Mouse (Mus musculus): ENCODE data around the gene Ptpn3.

Ptpn3 gene

GRCm38 (mm10) chr4:57166922-57167870 lies 134.4 kb downstream of the Ptpn3 start:
- peak; percentile 84 for DNase-seq (ENCODE audit: low spot score)

GRCm38 (mm10) chr4:57165654-57166053 lies 136.0 kb downstream of the Ptpn3 start:
- no peak for DNase-seq (ENCODE audit: low spot score)

- no peak for DNase-seq (ENCODE audit: low spot score)
These were observed 136.9 kb downstream of the Ptpn3 start for GRCm38 (mm10) chr4:57164578-57165210.

GRCm38 (mm10) chr4:57162789-57163722 lies 138.6 kb downstream of the Ptpn3 start:
- no peak for DNase-seq (ENCODE audit: low spot score)

- DNase-seq (ENCODE audit: low spot score), result no peak
These were observed 141.1 kb downstream of the Ptpn3 start for GRCm38 (mm10) chr4:57160571-57160970.

- DNase-seq (ENCODE audit: low spot score), result peak; percentile 87
These were observed 145.0 kb downstream of the Ptpn3 start for GRCm38 (mm10) chr4:57156549-57157169.

GRCm38 (mm10) chr4:57153838-57154237 lies 147.8 kb downstream of the Ptpn3 start:
- DNase-seq (ENCODE audit: low spot score), result peak; percentile 90

- peak; percentile 78 for DNase-seq (ENCODE audit: low spot score)
These were observed 148.4 kb downstream of the Ptpn3 start for GRCm38 (mm10) chr4:57153068-57153835.

- DNase-seq (ENCODE audit: low spot score), result no peak
These were observed 153.5 kb downstream of the Ptpn3 start for GRCm38 (mm10) chr4:57148182-57148581.

- peak; percentile 85 for DNase-seq (ENCODE audit: low spot score)
These were observed 158.4 kb downstream of the Ptpn3 start, which contains the start of gene Epb41l4b for GRCm38 (mm10) chr4:57143026-57143937. Epb41l4b (minus strand) TSS chr4:57143437.

GRCm38 (mm10) chr4:57142374-57143025 lies 159.1 kb downstream of the Ptpn3 start:
- peak; percentile 12 for DNase-seq (ENCODE audit: low spot score)

- peak; percentile 22 for DNase-seq (ENCODE audit: low spot score)
These were observed 159.7 kb downstream of the Ptpn3 start for GRCm38 (mm10) chr4:57141908-57142361.

- DNase-seq (ENCODE audit: low spot score), result no peak
These were observed 160.5 kb downstream of the Ptpn3 start for GRCm38 (mm10) chr4:57140992-57141717.

Data from urinary bladder, postnatal 14 days (tissue).